Mouse (Mus musculus): ENCODE results near the gene Gtf2h3. TPM values are rescaled to one million over a fixed set of nuclear protein-coding genes. Genes with fewer than 3 reads are reported as not detected.
A peak's percentile ranks its signal among the peaks of the same experiment; 100 is the strongest.
"Not testable (repeated sequence)": the region's sequence is repeated elsewhere in the genome, so short reads cannot be mapped to it uniquely, and the experiment has no call there.

Gene Gtf2h3
- 10 to 100 TPM; 12.5 to 13.5 TPM for total RNA-seq (2021)
- long read RNA-seq, experiment 1, transcript Gtf2h3-201 (13 exons, 2,672 nt), result major isoform, 9 of 13 reads
- long read RNA-seq, experiment 1, partial matches to known transcripts, result 0 of 13 reads
- long read RNA-seq, experiment 1, other reads (novel, unspliced or antisense), result 4 of 13 reads
- long read RNA-seq, experiment 2, transcript Gtf2h3-201 (13 exons, 2,672 nt), result major isoform, 13 of 16 reads
- long read RNA-seq, experiment 2, partial matches to known transcripts, result 1 of 16 reads
- long read RNA-seq, experiment 2, other reads (novel, unspliced or antisense), result 2 of 16 reads

DNA sequence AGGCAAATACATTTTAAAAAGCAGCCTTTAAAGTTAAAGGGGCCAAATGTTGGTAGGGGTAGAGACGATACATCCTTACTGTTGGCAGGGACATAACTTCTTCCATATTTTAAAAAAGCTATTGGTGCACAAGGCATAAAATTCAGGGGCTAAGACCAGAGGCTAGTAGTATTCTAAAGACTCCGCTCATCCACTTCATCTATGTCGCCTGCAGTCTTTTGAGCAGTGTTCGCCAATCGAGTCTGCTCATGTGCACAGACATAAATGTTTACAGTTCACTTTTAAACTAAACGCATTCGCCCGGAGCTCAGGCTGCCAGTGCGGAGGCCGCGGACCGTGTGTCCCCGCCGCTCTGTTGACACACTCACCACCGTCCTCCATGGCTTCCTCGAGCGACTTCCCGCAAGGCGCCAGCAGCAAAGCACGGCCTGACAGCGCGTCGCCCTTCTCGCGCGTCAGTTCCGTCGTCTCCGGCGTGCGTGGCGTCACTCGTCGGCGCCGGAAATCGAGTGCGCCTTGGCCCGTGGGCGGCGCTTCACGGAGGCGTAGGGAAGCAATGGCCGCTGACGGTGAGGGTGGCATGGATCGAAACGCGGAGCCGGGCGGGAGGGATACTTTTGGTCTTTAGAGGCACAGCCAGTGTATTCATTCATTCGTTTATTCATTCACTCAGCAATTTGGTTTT lies at the start of gene Gtf2h3, which contains the start of gene Eif2b1:
Gene Gtf2h3 (plus strand): TSS at position 508 of the 685 bp plus-strand sequence.
Gene Eif2b1 (minus strand): TSS at position 499 of the 685 bp plus-strand sequence.
- peak; percentile 86 to 90 for DNase-seq
- intact Hi-C loops (cut with DNase I), result no loop called here

DNA sequence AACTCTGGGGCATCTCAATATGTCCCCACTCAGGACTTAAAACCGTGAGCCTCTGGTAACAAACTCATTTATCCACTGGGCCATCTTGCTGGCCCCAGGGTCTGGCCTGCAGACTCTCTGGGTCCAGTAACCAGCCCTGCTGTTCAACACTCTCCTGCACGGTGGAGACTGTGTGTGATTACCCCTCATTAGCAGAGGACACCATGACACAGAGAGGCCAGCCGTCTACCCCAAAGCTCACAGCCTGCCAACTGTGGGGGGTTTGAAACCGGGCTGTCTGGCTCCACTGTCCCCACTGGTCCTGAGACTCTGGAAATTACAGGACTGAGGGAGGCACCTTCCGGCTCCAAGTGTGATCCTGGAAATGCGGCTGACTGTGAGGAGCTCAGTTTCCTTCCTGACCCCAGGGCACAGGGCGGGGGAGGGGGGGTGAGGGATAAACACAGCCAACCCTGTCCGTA lies 49.7 kb upstream of the Gtf2h3 start:
- intact Hi-C loops (cut with DNase I), result no loop called here
- no peak for DNase-seq

DNA sequence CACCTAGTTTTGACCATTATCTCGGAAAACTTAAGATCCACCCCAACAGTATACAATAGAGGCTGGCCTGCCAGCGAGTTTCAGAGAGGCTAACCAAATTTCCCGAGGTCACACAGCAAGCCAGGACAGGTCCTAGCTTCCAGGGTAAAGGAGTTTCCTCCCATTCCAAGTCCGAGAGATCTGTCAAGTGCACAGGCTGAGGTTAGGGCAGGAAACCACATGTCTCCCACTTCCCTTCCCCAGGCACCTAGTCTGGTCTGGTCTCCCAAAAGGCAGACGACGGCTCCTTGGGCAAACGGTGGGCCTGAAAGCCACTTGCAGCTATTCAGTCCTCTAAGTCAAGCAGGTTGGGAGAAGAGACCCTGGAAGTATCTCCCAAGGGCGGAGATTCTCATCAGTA lies 49.2 kb upstream of the Gtf2h3 start:
- DNase-seq, result no peak
- intact Hi-C loops (cut with DNase I), result loop anchor here (5.0 kb wide), 1 partner anchor 32 kb away; no protein-coding TSS in a partner anchor

DNA sequence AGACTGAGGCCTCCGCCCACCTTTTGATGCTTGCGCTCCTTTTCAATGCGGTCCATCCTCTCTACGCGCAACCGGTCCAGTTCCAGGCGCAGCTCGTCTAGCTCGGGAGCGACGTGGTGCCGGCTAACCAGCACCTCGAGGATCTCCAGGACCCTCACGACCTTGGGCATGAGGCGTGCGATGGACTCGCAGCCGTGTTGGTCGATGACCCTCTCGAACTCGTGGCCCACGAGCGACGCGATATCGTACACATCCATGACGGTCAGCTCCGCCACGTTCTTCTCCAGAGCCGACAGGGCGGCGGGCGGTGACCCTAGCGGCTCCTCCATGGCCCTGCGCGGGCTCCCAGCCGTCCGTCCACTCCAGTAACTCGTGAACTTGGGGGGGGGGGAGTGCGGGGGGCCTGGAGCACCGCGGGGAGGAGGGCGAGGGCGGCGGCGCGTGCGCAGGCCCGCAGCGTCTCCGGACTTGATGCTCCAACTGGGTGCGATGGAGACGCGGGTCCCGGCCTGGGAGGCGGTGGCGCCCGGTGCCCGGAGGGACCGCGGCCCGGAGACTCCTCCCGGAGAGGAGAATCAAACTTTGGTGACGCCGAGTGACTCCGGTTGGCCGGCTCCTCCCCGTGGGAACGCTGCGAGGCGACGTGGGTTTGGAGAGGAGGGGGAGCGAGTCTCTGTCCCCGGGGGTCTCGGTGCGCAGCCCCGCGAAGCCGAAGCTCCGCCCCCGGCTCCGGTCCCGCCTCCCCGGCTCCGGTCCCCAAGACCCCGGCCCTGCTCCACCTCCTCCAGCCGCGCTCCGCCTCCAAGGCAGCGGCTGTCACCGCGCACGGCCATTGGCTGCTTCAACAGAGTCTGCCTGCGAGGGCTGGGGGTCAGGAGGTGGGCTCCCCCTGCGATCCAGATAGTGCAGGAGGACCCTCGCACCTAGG lies 48.0 kb upstream of the Gtf2h3 start, which contains the start of gene Rilpl1:
Gene Rilpl1 (minus strand): TSS at position 737 of the 928 bp plus-strand sequence.
- intact Hi-C loops (cut with DNase I), result loop anchor here (5.0 kb wide), 1 partner anchor 34 kb away; no protein-coding TSS in a partner anchor
- DNase-seq, result peak; percentile 80 to 86

DNA sequence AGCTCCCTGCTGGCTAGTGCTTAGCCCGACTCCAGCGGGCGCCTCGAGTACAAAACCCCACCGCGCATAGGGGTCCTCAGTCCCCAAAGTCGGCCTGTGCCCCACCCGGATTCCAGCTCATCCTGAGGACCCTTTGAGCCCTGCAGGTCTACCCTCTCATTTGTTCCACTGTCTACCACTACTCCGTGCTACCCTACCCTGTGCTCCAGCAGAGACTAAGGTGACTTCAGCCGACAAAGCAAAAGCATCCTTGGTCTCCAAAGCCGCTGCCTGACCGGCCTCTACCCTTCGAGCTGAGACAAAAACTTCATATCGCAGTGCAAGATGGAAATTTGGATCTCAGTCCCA lies 47.4 kb upstream of the Gtf2h3 start:
- no peak for DNase-seq
- intact Hi-C loops (cut with DNase I), result loop anchor here (5.0 kb wide), 1 partner anchor 34 kb away; no protein-coding TSS in a partner anchor

DNA sequence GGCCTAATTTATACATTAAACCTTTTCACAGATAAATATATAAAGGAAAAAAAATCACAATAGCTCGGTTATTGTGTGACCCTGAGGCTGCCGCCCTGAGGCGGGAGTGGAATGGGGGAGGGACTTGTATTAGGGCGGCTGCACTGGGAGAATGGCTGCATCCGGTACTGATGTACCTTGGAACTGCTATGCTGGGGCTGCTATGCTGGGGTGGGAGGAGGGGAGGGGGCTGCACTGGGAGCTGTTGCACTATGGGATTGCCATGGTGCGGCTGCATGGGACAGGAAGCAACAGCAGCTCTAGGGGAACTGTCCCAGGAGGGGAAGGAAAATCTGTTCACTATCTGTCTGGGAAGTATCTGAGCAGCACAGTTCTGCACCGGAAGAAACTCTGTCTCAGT lies 46.5 kb upstream of the Gtf2h3 start:
- intact Hi-C loops (cut with DNase I), result loop anchor here (5.0 kb wide), 1 partner anchor 35 kb away; no protein-coding TSS in a partner anchor
- no peak for DNase-seq

DNA sequence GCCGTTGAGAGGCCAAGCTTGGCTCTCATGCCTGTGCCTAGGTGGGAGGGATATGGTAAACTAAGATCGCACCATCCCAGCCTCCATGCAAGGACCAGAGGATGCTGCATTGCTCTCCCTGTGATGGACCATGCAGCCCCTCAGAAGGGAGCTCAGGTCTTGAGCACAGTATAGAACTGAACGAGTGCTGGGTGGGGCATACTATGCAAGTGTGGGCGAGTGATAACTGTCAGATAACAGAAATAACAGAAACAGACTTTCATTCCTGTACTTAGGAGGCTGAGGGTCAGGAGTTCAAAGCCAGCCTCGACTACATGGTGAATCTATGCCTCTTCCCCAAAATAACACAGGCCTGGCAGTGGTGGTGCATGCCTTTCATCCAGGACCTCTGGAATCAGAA lies 43.9 kb upstream of the Gtf2h3 start:
- intact Hi-C loops (cut with DNase I), result no loop called here

DNA sequence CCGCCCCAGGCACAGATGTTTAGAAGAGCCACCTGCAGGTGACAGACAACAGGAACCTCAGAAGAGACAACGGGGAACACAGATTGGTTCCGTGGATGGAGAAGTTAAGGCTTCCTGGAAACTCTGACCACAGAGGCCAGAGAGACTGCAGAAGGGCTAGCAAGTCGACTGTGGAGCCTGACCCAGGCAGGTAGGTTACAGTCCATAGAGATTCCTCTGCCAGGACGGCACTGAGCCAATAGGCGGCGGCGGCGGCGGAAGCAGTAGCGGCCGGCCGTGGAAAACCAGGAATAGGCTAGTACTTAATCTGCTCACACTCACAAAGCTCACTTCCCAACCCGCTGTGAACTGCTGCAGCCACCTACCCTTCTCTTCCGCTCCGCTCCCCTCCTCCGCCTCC lies 42.2 kb upstream of the Gtf2h3 start:
- intact Hi-C loops (cut with DNase I), result loop anchor here (2.0 kb wide), 1 partner anchor 54 kb away; the partner anchor contains the start of gene Snrnp35

More for the DNA sequence above, 43.9 kb upstream of the Gtf2h3 start:
- DNase-seq, result no peak

DNA sequence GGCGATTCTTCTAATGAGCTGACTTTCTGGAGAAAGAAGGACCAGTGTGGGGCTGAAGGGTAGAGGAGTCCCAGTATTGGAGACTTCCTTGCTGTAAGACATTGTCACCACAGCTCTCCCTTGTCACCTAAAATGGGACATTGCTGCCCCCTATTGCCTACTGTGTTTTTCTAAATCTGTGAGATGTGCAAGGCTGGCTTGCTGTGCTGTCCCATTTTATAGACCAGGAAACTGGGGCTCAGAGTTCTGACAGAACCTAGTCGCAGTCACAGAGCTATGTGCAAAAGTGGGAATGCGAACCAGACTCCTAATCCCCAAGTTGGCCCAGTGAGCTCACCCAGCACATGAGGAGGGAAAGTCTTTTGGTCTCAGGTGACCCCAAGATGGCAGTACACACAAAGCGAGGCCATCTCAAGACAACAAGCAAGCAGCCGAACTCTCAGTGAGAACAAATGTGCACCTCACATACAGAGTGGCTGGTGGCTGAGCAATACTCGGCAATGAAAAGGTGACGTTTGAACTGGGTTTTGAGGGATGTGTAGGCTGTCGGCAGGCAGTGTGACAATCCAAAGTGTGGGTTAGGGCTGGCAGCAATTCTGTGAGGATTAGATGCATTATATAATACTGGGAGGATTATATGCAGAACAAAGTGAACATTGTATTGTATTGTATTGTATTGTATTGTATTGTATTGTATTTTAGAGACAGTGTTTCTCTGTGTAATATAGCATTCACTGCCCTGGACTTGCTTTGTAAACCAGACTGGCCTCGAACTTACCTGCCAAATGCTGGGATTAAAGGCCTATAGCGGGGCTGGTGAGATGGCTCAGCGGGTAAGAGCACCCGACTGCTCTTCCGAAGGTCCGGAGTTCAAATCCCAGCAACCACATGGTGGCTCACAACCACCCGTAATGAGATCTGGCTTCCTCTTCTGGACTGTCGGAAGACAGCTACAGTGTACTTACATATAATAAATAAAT lies 39.8 kb upstream of the Gtf2h3 start:
- peak in 1 of 2 experiments; percentile 43 for DNase-seq
- intact Hi-C loops (cut with DNase I), result loop anchor here (2.0 kb wide), 1 partner anchor 106 kb away; no protein-coding TSS in a partner anchor

More for the DNA sequence above, 42.2 kb upstream of the Gtf2h3 start:
- DNase-seq, result peak; percentile 35 to 47

DNA sequence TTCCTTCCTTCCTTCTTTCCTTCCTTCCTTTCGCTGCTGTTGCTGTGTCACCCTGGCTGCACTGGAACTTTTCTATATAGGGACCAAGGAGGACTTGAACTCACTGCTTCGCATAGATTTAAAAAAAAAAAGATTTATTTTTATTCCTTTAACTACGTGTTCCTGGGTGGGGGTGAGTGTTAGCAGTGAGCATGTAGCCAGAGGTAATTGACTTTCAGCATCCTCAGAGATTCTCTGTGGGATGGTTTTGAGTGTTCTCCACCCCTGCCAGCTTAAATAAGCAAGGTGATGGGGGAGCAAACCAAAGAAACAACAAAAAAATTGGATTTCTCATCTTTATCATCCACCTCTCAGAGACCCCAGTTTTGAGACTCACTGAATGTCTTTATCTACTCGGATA lies 39.0 kb upstream of the Gtf2h3 start:
- intact Hi-C loops (cut with DNase I), result loop anchor here (2.0 to 5.0 kb wide), 2 partner anchors 107 to 188 kb away; no protein-coding TSS in a partner anchor
- DNase-seq, result no peak

DNA sequence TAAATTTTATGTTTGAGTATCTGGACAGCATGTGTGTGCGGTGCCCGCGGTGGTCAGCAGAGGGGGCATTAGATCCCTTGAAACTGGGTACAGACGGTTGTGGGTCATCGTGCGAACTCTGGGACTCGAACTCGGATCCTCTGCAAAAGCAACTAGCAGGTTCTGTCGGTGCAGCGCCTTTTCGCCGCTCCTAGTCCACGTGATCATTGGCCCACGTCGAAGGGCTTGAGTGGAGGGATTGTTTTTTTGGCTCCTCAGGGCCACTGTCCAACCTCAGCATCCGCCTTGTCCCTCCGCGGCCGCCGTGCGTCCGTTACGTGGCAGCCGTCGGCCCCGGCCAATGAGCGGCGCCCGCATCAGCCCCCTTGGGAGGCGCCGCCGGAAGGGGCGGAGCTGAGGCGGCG lies 38.6 kb upstream of the Gtf2h3 start, which contains the start of gene Tmed2:
Gene Tmed2 (plus strand): TSS at position 313 of the 404 bp plus-strand sequence.
- peak; percentile 90 to 93 for DNase-seq
- intact Hi-C loops (cut with DNase I), result loop anchor here (5.0 kb wide), 1 partner anchor 188 kb away; no protein-coding TSS in a partner anchor

DNA sequence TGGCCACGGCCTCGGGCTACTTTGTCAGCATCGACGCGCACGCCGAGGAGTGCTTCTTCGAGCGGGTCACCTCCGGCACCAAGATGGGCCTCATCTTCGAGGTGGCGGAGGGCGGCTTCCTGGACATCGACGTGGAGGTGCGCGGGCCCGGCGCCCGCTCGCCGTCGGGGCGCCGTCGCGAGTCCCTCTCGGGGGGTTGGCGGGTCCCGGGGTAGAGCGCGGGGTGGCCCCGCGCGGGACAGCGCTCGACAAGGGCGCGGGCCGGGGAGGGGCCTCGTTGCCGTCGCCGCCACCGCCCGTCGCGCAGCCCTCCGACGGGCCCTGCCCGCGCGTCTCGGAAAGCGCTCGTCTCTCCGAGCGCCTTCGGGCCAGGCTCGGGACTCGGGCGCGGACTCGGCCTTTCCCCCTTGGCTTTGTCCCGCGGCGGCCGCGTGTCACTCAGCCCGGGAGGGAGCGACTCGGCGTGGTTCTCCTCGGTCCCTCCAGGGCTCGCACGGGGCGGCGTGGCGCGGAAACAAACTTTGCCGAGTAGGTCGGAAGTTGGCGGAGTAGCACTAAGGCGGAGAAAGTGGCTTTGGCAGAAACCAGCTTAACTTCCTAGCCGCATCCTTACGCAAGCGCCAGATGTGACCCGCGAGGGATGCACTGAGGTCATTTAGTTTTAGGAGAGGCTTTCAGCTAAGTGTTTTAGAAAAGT lies 37.9 kb upstream of the Gtf2h3 start:
- intact Hi-C loops (cut with DNase I), result loop anchor here (5.0 kb wide), 1 partner anchor 189 kb away; no protein-coding TSS in a partner anchor
- DNase-seq, result peak; percentile 66 to 76

DNA sequence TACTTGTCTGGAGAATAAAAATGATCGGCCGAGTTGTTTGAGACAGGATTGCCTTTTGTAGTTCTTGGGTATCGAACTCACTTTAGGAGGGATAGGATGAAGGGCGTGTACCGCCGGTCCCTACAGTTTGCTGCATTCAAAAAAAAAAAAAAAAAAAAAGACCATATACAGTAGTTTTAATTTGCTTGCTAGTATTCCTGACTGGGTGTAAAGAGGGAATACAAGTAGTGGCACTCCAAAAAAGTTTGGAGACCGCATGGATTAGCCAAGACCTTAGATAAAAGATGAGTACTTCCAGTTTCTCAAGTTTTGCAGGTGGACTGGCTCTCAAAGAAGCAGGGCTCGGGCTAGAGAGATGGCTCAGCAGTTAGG lies 37.4 kb upstream of the Gtf2h3 start:
- DNase-seq, result no peak
- intact Hi-C loops (cut with DNase I), result loop anchor here (5.0 kb wide), 1 partner anchor 189 kb away; no protein-coding TSS in a partner anchor

DNA sequence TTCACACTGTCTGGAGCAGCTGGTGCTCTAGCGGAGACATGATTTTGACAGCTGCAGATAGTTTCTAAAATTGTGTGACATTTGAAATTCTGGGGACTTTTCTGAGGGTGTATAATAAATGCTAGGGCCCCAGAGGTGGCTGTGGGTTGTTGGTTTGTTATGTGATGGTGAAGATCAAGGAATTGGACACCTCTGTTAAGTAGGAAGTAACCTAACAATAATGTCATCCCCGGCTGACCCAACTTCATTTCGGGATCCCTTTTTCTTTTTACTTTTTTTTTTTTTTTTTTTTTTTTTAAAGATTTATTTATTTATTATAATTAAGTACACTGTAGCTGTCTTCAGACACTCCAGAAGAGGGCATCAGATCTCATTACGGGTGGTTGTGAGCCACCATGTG lies 28.2 kb upstream of the Gtf2h3 start:
- intact Hi-C loops (cut with DNase I), result loop anchor here (10.0 kb wide), 1 partner anchor 426 kb away; no protein-coding TSS in a partner anchor
- not testable (repeated sequence) for DNase-seq

DNA sequence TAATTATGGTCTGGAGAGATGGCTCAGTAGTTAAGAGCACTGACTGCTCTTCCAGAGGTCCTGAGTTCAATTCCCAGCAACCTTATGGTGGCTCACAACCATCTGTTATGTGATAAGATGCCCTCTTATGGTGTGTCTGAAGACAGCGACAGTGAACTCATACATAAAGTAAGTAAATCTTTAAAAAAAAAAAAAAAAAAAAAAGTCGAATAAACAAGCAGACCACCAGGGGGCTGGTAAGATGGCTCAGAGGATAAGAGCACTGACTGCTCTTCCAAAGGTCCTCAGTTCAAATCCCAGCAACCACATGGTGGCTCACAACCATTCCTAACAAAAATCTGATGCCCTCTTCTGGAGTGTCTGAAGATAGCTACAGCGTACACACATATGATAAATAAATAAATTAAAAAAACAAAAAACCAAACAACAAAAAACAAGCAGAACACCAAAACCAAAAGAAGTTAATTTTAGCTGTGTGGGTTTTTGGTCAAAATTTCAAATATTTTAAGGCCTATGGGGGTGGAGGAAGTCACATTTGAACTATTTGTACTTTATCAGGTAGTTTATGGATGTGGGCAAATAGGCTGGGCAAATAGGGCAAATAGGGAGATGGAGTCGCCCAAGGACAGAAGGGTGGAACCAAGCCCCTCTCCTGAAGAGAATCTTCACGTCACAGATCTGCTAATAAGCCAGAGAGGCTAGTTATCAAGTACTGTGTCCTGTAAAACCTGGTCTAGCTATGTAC lies 27.4 kb upstream of the Gtf2h3 start:
- intact Hi-C loops (cut with DNase I), result loop anchor here (10.0 kb wide), 1 partner anchor 427 kb away; no protein-coding TSS in a partner anchor
- not testable (repeated sequence) for DNase-seq

DNA sequence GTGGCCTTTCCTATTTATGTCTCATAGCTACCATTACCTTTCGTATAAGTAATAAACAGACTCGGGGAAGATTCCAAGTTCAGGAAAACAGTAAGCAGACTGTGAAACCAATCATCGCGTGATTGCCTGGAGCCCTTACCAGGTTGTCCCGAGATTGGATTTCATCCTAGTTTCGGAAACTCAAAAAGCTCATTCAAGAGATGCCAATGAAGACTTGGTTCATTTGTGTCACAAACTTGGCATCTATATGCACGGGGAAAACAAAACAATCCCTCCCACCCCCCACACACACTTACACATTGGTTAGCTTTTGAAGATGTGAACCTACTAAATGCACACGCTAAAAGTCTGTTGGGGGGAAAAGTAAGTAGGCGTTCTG lies 26.9 kb upstream of the Gtf2h3 start:
- no peak for DNase-seq
- intact Hi-C loops (cut with DNase I), result loop anchor here (10.0 kb wide), 1 partner anchor 427 kb away; no protein-coding TSS in a partner anchor
